Mouse (Mus musculus) embryonic facial prominence, embryonic 14.5 days (tissue): ENCODE results near the gene Cela1. TPM values are rescaled to one million over a fixed set of nuclear protein-coding genes. Genes with fewer than 3 reads are reported as not detected.

Experiments
- ATAC-seq: fragments of 200-750 bp; cut with Nextera tagmentation; 2 replicates; pipeline ENCODE4 v1.8.0; 2017; ENCODE audit warnings: low read depth, moderate number of reproducible peaks, moderate TSS enrichment
- DNase-seq: peaks from one replicate; pipeline ENCODE4 v3.0.0-alpha.2; 2015; ENCODE audit warnings: low spot score
- H3K27ac ChIP-seq: fragments of 300-500 bp; sonication (generic); replicated peaks from 2 replicates; pipeline ENCODE4 v1.5.1; 2014; ENCODE audit warnings: low read depth, mild to moderate bottlenecking, low read length, moderate library complexity
- H3K27me3 ChIP-seq: fragments of 300-500 bp; sonication (generic); replicated peaks from 2 replicates; pipeline ENCODE4 v1.6.1; 2014; ENCODE audit warnings: low read length; ENCODE audit not compliant: control insufficient read depth, insufficient read depth
- H3K36me3 ChIP-seq: fragments of 300-500 bp; sonication (generic); 2 replicates; pipeline ENCODE4 v1.6.1; 2014; ENCODE audit warnings: low read length, mixed read lengths; ENCODE audit not compliant: control insufficient read depth, insufficient read depth
- H3K4me1 ChIP-seq: fragments of 300-500 bp; sonication (generic); 2 replicates; pipeline ENCODE4 v1.6.1; 2014; ENCODE audit warnings: antibody characterized with exemption, low read length; ENCODE audit not compliant: control insufficient read depth, insufficient read depth
- H3K4me2 ChIP-seq: fragments of 300-500 bp; sonication (generic); 2 replicates; pipeline ENCODE4 v1.6.1; 2014; ENCODE audit warnings: low read depth, mild to moderate bottlenecking, low read length, moderate library complexity, mixed read lengths
- H3K4me3 ChIP-seq: fragments of 300-500 bp; sonication (generic); 2 replicates; pipeline ENCODE4 v1.5.1; 2014; ENCODE audit warnings: low read depth, mild to moderate bottlenecking, low read length
- H3K9ac ChIP-seq: fragments of 300-500 bp; sonication (generic); 2 replicates; pipeline ENCODE4 v1.6.1; 2014; ENCODE audit warnings: low read depth, mild to moderate bottlenecking, low read length, moderate library complexity, mixed read lengths
- H3K9me3 ChIP-seq: fragments of 300-500 bp; sonication (generic); 2 replicates; pipeline ENCODE4 v1.6.1; 2016; ENCODE audit warnings: low read length; ENCODE audit not compliant: control insufficient read depth
- WGBS: fragments of 180-500 bp; shearing (Covaris S2); extraction: QIAGEN DNeasy Blood & Tissue Kit; methylation state at CpG from one replicate; pipeline ENCODE4 v1.1.7; 2014; 5-methylcytosine and 5-hydroxymethylcytosine counted together
- polyA plus RNA-seq: library from polyadenylated mRNA; unstranded; fragments of >200 nt; fragmentation: Nextera tagmentation; extraction: Ambion mirVana; gene quantifications from 2 replicates; pipeline ENCODE4 v1.2.1, GENCODE M21; 2014

The Cela1 gene
- polyA plus RNA-seq, 1 experiment from 2014 or later = 3.8 TPM

DNA sequence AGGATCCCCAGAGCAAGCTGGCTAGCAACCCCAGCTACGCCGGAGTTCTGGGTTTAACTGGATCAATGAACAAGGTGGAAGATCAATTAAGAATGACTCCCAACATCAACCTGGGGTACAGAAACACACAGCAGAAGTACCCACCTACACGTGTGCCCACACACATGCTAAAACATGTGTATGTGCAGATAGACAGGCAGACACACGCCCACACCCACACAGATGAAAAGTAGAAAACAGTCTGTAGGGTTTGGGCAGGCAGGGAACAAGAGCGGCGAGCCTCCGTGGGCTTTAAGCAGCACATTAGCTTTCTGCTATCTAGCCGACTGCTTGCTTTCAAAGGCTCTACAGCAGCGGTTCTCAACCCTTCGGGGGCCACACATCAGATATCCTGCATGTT, 13.4 kb upstream of the Cela1 start:
- Histone ChIP-seq H3K4me3 (no peak overlapping the region), H3K27me3 (peaks cover 11% of the 10 kb centered on the region; the same call in 1 of the 2 replicates), H3K4me2 (no peak overlapping the region), H3K36me3 (no peaks in the 10 kb centered on the region), H3K27ac (no peak overlapping the region), H3K9ac (no peak overlapping the region), H3K9me3 (no peaks in the 10 kb centered on the region), H3K4me1 (peaks cover 5% of the 10 kb centered on the region; the same call in 1 of the 2 replicates)
- WGBS = 62% methylated on average over 10 of the region's 10 CpGs
- DNase-seq (no peak), ATAC-seq (no peak)

DNA sequence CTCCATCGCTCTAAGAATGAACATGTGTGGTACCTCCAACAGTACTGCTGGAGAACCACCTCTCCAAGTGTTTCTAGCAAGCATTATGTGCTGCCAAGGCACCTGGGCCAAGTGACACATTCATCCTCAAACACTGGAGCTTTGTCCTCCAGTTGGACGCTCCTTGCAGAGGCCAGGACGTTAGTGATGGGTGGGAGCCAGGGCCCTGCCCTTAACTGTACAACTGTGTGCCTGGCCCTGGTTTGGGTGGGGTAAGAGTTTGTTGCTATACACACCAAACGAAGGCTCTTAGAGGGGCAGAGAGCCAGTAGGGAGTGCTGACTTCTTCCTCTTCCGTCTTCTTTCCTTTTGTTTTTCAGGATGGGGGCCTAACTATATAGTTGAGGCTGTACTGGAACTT, 12.7 kb upstream of the Cela1 start:
- Histone ChIP-seq H3K4me2 (no peak overlapping the region), H3K9ac (no peak overlapping the region), H3K27me3 (peaks cover 11% of the 10 kb centered on the region; the same call in 1 of the 2 replicates), H3K9me3 (no peaks in the 10 kb centered on the region), H3K36me3 (no peaks in the 10 kb centered on the region), H3K4me1 (peaks cover 5% of the 10 kb centered on the region; the same call in 1 of the 2 replicates), H3K4me3 (no peak overlapping the region), H3K27ac (no peak overlapping the region)
- WGBS = 69% methylated on average over 5 of the region's 5 CpGs
- no peak for ATAC-seq
- no peak for DNase-seq

DNA sequence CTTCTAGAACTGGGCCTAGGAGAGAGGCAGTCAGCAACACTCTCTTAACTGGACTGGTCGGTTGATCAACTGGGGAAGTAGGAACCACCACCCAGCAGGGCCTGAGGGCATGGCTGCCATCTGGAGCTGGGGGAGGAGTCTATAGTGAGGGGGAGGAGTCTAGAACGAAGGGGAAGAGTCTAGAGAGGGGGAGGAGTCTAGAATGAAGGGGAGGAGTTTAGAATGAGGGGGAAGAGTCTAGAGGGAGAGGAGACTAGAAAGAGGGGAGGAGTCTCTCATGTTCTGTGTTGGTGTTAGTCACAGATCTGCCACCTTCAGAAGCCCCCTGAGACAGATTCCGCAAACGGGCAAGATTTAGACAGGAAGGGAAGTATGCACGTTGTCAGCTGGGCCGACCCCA, 11.7 kb upstream of the Cela1 start:
- H3K9ac ChIP-seq = no peak overlapping the region
- ATAC-seq = no peak
- H3K4me1 ChIP-seq = peaks cover 5% of the 10 kb centered on the region; the same call in 1 of the 2 replicates
- no peak overlapping the region for H3K4me3 ChIP-seq
- H3K9me3 ChIP-seq = no peaks in the 10 kb centered on the region
- WGBS = 53% methylated on average over 6 of the region's 6 CpGs
- H3K4me2 ChIP-seq = no peak overlapping the region
- no peaks in the 10 kb centered on the region for H3K36me3 ChIP-seq
- peaks cover 8% of the 10 kb centered on the region; the same call in 1 of the 2 replicates for H3K27me3 ChIP-seq
- H3K27ac ChIP-seq = no peak overlapping the region
- DNase-seq = no peak

DNA sequence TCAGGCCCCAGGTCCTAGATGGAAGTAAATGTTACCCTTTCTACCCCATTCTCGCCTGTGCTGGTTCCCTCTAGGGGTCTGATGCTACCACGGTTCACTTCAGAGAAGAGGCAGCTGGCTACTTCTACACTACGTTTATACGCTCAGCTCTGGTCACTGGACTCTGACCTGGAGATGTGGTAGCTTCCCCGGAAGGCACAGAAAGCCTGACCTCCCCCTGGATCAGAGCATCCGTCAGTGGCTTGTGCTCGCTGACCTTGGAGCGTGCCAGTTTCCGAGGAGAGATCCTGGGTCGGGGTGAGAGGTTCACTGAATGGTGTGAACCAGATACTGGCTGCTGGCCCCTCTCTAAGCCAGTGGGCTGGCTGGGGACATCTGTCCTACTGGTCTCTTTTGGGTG, 10.4 kb upstream of the Cela1 start:
- ATAC-seq (no peak), DNase-seq (no peak)
- Histone ChIP-seq H3K27me3 (0 out of 2 replicates have a peak, but pooled peaks cover 3% of the 10 kb centered on the region), H3K4me3 (no peak overlapping the region), H3K4me1 (no peaks in the 10 kb centered on the region), H3K4me2 (no peak overlapping the region), H3K36me3 (no peaks in the 10 kb centered on the region), H3K27ac (no peak overlapping the region), H3K9me3 (no peaks in the 10 kb centered on the region), H3K9ac (no peak overlapping the region)
- 80% methylated on average over 10 of the region's 10 CpGs for WGBS

DNA sequence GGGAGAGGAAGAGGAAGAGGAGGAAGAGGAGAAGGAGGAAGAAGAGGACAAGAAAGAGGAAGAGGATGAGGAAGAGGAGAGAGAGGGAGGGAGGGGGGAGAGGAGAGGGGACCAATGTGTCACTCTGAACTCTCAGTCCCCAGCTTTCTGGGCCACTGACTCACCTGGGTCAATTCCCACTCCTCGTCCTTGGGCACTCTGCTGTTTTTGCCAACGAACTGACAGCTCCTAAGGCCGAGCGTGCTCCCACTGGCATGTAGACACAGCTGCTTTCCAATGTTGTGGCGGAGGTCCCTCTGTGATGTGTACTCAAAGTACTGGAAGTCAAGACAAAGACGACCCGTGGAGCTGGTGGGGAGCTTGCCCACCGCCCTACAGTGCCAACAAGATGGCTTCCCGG, 6.7 kb upstream of the Cela1 start:
- H3K4me1 ChIP-seq = no peaks in the 10 kb centered on the region
- H3K9ac ChIP-seq = no peak overlapping the region
- no peak overlapping the region for H3K4me3 ChIP-seq
- no peaks in the 10 kb centered on the region for H3K27me3 ChIP-seq
- no peak overlapping the region for H3K27ac ChIP-seq
- no peak for DNase-seq
- 90% methylated on average over 9 of the region's 9 CpGs for WGBS
- no peak overlapping the region for H3K4me2 ChIP-seq
- H3K9me3 ChIP-seq = peaks cover 9% of the 10 kb centered on the region
- no peaks in the 10 kb centered on the region for H3K36me3 ChIP-seq
- no peak for ATAC-seq

DNA sequence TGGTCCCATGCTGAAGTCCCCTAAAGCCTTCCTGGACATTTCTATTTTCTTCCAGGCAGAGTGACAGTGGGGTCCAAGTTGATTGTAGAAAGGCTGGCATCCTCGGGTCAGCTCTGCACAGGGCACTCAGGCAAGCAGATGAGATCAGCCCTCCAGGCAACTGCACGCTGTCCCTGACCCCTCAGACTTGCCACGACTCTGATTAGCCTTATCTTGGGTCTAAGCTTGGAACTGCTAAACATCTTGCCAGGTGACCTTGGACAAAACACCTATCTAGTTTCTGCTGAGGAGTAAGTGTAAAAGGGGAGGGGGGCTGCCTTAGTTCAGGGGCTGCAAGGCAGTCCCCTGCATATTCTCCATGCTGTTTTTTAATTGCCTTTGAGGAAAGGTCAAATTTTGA, 4.3 kb upstream of the Cela1 start:
- H3K27ac ChIP-seq = no peak overlapping the region
- no peak overlapping the region for H3K9ac ChIP-seq
- H3K36me3 ChIP-seq = no peaks in the 10 kb centered on the region
- peaks cover 9% of the 10 kb centered on the region for H3K9me3 ChIP-seq
- no peak overlapping the region for H3K4me3 ChIP-seq
- ATAC-seq (no peak), DNase-seq (no peak)
- 57% methylated on average over 3 of the region's 3 CpGs for whole genome bisulfite sequencing
- H3K4me1 ChIP-seq = no peaks in the 10 kb centered on the region; the same call in 1 of the 2 replicates
- no peak overlapping the region for H3K4me2 ChIP-seq
- no peaks in the 10 kb centered on the region for H3K27me3 ChIP-seq

DNA sequence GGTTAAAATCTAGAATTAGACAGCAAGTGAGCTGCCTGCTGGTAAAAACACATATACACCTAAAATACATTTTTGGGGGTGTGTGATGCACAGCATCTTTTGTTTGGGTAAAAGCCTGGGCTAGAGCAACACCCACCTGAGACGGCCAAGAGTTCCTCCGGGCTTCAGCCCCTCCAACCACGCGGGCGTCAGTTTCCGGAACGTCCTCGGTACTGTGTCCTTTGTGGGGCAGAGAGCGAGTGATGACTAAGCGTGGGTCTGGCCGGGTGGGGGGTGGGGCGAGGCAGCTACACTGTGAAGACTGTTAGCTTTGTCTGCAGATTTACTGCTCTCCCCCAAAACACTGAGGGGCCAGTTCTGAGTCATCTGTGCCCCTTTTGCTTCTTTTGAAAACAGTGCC, 732 bp downstream of the Cela1 start:
- ATAC-seq (no peak), DNase-seq (no peak)
- Histone ChIP-seq H3K4me1 (no peaks in the 10 kb centered on the region; the same call in 1 of the 2 replicates), H3K4me2 (no peak overlapping the region), H3K4me3 (no peak overlapping the region), H3K27ac (no peak overlapping the region), H3K36me3 (no peaks in the 10 kb centered on the region), H3K9me3 (peaks cover 9% of the 10 kb centered on the region), H3K9ac (no peak overlapping the region), H3K27me3 (no peaks in the 10 kb centered on the region; the same call in 1 of the 2 replicates)
- 49% methylated on average over 12 of the region's 12 CpGs for WGBS

DNA sequence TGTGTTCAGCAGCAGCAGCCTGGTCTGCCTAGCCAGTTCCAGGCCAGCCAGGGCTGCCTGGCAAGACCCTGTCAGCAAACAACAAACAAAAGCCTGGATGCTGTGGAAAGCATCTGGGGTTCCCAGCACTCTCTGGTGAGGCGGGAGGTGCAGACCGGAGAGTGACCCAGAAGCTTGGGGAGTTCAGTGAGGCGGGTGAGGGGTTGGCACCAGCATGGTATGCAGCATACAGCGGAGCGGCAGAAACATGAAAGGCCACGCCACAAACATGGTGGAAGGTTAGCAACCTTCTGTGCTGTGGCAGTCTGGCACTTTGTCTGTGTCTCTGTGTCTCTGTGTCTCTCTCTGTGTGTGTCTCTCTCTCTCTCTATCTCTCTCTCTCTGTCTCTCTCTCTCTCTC, 1.3 kb downstream of the Cela1 start:
- Histone ChIP-seq H3K27me3 (no peaks in the 10 kb centered on the region; the same call in 1 of the 2 replicates), H3K9me3 (peaks cover 9% of the 10 kb centered on the region), H3K9ac (no peak overlapping the region), H3K4me3 (no peak overlapping the region), H3K4me2 (no peak overlapping the region), H3K27ac (no peak overlapping the region), H3K4me1 (no peaks in the 10 kb centered on the region; the same call in 1 of the 2 replicates), H3K36me3 (no peaks in the 10 kb centered on the region)
- ATAC-seq (no peak), DNase-seq (no peak)
- 87% methylated on average over 6 of the region's 6 CpGs for WGBS

DNA sequence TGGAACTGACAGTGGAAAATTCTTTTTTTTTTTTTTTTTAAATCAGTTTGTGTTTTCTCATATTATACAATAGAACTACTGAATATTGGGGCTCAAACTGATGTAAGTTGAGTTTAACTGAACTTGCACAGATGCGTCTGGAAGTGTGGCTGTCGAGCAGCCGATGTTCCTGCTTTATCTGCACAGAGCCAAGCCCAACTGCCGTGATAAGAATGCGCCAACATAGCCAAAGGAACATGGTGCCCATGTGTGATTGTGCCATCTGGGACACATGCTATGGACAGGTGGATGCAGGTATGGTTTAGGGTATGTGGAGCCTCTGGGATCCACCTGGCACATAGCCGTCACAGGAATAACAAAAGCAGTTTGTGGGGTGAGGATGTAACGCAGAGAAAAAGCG, 1.9 kb downstream of the Cela1 start:
- ATAC-seq = no peak
- WGBS = 86% methylated on average over 8 of the region's 8 CpGs
- DNase-seq = no peak
- no peak overlapping the region for H3K27ac ChIP-seq
- H3K9ac ChIP-seq = no peak overlapping the region
- no peak overlapping the region for H3K4me2 ChIP-seq
- H3K36me3 ChIP-seq = no peaks in the 10 kb centered on the region
- no peak overlapping the region for H3K4me3 ChIP-seq
- H3K4me1 ChIP-seq = no peaks in the 10 kb centered on the region; the same call in 1 of the 2 replicates
- peaks cover 9% of the 10 kb centered on the region for H3K9me3 ChIP-seq
- H3K27me3 ChIP-seq = no peaks in the 10 kb centered on the region; the same call in 1 of the 2 replicates
